Mouse (Mus musculus): ENCODE measurements around the gene Syne1. TPM values are rescaled to one million over a fixed set of nuclear protein-coding genes. Genes with fewer than 3 reads are reported as not detected.

Gene Syne1
- total RNA-seq (2017) = 28.5 and 33.4 TPM in 2 replicates

GRCm38 (mm10) chr10:5551382-5551781, at the start of gene Syne1:
Gene Syne1, minus strand, starts transcription at chr10:5551482.
- ATAC-seq (replicated peaks; ENCODE audit: low read depth, poor library complexity, severe bottlenecking) = no peak

- peak; percentile 59 for ATAC-seq (replicated peaks; ENCODE audit: low read depth, poor library complexity, severe bottlenecking)
Measured at GRCm38 (mm10) chr10:5600123-5600522, 48.8 kb upstream of the Syne1 start.

- no peak for ATAC-seq (replicated peaks; ENCODE audit: low read depth, poor library complexity, severe bottlenecking)
Measured at GRCm38 (mm10) chr10:5596559-5596958, 45.3 kb upstream of the Syne1 start.

- peak; percentile 16; the same call in 1 of the 2 replicates for ATAC-seq (replicated peaks; ENCODE audit: low read depth, poor library complexity, severe bottlenecking)
Measured at GRCm38 (mm10) chr10:5594457-5594856, 43.2 kb upstream of the Syne1 start.

- peak; percentile 84 for ATAC-seq (replicated peaks; ENCODE audit: low read depth, poor library complexity, severe bottlenecking)
Measured at GRCm38 (mm10) chr10:5593464-5593863, 42.2 kb upstream of the Syne1 start, which contains the start of gene Myct1. Gene Myct1, plus strand, starts transcription at chr10:5593775.

GRCm38 (mm10) chr10:5591996-5592395, 40.7 kb upstream of the Syne1 start:
- no peak for ATAC-seq (replicated peaks; ENCODE audit: low read depth, poor library complexity, severe bottlenecking)

GRCm38 (mm10) chr10:5591061-5591460, 39.8 kb upstream of the Syne1 start:
- ATAC-seq (replicated peaks; ENCODE audit: low read depth, poor library complexity, severe bottlenecking) = no peak

- ATAC-seq (replicated peaks; ENCODE audit: low read depth, poor library complexity, severe bottlenecking) = no peak
Measured at GRCm38 (mm10) chr10:5573328-5573727, 22.0 kb upstream of the Syne1 start.

- 0 out of 2 replicates have a peak, but pooled peaks have one; percentile 25 for ATAC-seq (replicated peaks; ENCODE audit: low read depth, poor library complexity, severe bottlenecking)
Measured at GRCm38 (mm10) chr10:5571332-5571731, 20.1 kb upstream of the Syne1 start.

GRCm38 (mm10) chr10:5570059-5570458, 18.8 kb upstream of the Syne1 start:
- ATAC-seq (replicated peaks; ENCODE audit: low read depth, poor library complexity, severe bottlenecking) = no peak

- ATAC-seq (replicated peaks; ENCODE audit: low read depth, poor library complexity, severe bottlenecking) = 0 out of 2 replicates have a peak, but pooled peaks have one; percentile 42
Measured at GRCm38 (mm10) chr10:5568991-5569390, 17.7 kb upstream of the Syne1 start.

GRCm38 (mm10) chr10:5561706-5562105, 10.4 kb upstream of the Syne1 start:
- ATAC-seq (replicated peaks; ENCODE audit: low read depth, poor library complexity, severe bottlenecking) = no peak

- ATAC-seq (replicated peaks; ENCODE audit: low read depth, poor library complexity, severe bottlenecking) = no peak
Measured at GRCm38 (mm10) chr10:5560526-5560925, 9.2 kb upstream of the Syne1 start.

GRCm38 (mm10) chr10:5558808-5559207, 7.5 kb upstream of the Syne1 start:
- ATAC-seq (replicated peaks; ENCODE audit: low read depth, poor library complexity, severe bottlenecking) = peak; percentile 47; the same call in 1 of the 2 replicates

- ATAC-seq (replicated peaks; ENCODE audit: low read depth, poor library complexity, severe bottlenecking) = peak; percentile 69
Measured at GRCm38 (mm10) chr10:5554941-5555340, 3.7 kb upstream of the Syne1 start.

- ATAC-seq (replicated peaks; ENCODE audit: low read depth, poor library complexity, severe bottlenecking) = peak; percentile 79
Measured at GRCm38 (mm10) chr10:5550168-5551021, 887 bp downstream of the Syne1 start.

GRCm38 (mm10) chr10:5549871-5550167, 1.5 kb downstream of the Syne1 start:
- ATAC-seq (replicated peaks; ENCODE audit: low read depth, poor library complexity, severe bottlenecking) = no peak

- ATAC-seq (replicated peaks; ENCODE audit: low read depth, poor library complexity, severe bottlenecking) = no peak
Measured at GRCm38 (mm10) chr10:5548651-5549050, 2.6 kb downstream of the Syne1 start.

GRCm38 (mm10) chr10:5547769-5548168, 3.5 kb downstream of the Syne1 start:
- no peak for ATAC-seq (replicated peaks; ENCODE audit: low read depth, poor library complexity, severe bottlenecking)

- no peak for ATAC-seq (replicated peaks; ENCODE audit: low read depth, poor library complexity, severe bottlenecking)
Measured at GRCm38 (mm10) chr10:5546428-5546827, 4.9 kb downstream of the Syne1 start.

GRCm38 (mm10) chr10:5528284-5528683, 23.0 kb downstream of the Syne1 start:
- peak; percentile 90 for ATAC-seq (replicated peaks; ENCODE audit: low read depth, poor library complexity, severe bottlenecking)

- no peak for ATAC-seq (replicated peaks; ENCODE audit: low read depth, poor library complexity, severe bottlenecking)
Measured at GRCm38 (mm10) chr10:5527634-5528033, 23.6 kb downstream of the Syne1 start.

Measured in common myeloid progenitor, adult 5-6 weeks (primary cell).